Mouse (Mus musculus): Measurements from ENCODE around the gene Pcf11. TPM values are rescaled to one million over a fixed set of nuclear protein-coding genes. Genes with fewer than 3 reads are reported as not detected.

Gene Pcf11
- polyA plus RNA-seq, 3 experiments from 2014 or later, result 27.2 to 49.8 (median 36.4) TPM

GRCm38 (mm10) chr7:92637021-92637625 is 32.6 kb downstream of the Pcf11 start, which contains the start of gene Ankrd42:
TSS of gene Ankrd42 (minus strand) at chr7:92637142.
- ATAC-seq, result peak; percentile 98

- ATAC-seq, result peak; percentile 7
Observed at GRCm38 (mm10) chr7:92636295-92637011, 33.3 kb downstream of the Pcf11 start.

- ATAC-seq, result no peak
Observed at GRCm38 (mm10) chr7:92630167-92630566, 39.6 kb downstream of the Pcf11 start.

GRCm38 (mm10) chr7:92624488-92624887 is 45.2 kb downstream of the Pcf11 start:
- ATAC-seq, result peak; percentile 60

GRCm38 (mm10) chr7:92610830-92611229 is 58.9 kb downstream of the Pcf11 start:
- no peak for ATAC-seq

- no peak for ATAC-seq
Observed at GRCm38 (mm10) chr7:92604961-92605360, 64.8 kb downstream of the Pcf11 start.

Other genes with a start within 250 kb of the Pcf11 start
- 10 to 100 TPM in 2 of 3 experiments, 1 to 10 TPM in 1; 8.3 to 14.3 (median 14.1) TPM for gene Ccdc90b, start 108.8 kb downstream of the Pcf11 start, polyA plus RNA-seq (2017; shearing (Covaris generic))
- not detected for gene Ankrd42, start 32.8 kb downstream of the Pcf11 start, polyA plus RNA-seq (2017; shearing (Covaris generic))
- gene Rab30, start 71.7 kb upstream of the Pcf11 start, polyA plus RNA-seq (2017; shearing (Covaris generic)), result under 1 TPM in 2 of 3 experiments, not detected in 1; 0.35 to 0.49 TPM
- gene Ddias, start 204.3 kb upstream of the Pcf11 start, polyA plus RNA-seq (2017; shearing (Covaris generic)), result 10 to 100 TPM in 1 of 3 experiments, 1 to 10 TPM in 2; 2.2 to 14.0 (median 4.4) TPM
- gene Prcp, start 204.5 kb upstream of the Pcf11 start, polyA plus RNA-seq (2017; shearing (Covaris generic)), result 10 to 100 TPM; 17.7 to 28.8 (median 26.7) TPM